Mouse (Mus musculus) lung, embryonic 14.5 days (tissue): ENCODE measurements around the gene Hist1h2ab. TPM values are rescaled to one million over a fixed set of nuclear protein-coding genes. Genes with fewer than 3 reads are reported as not detected.

ENCODE experiments used
- ATAC-seq: fragments of 200-750 bp; cut with Nextera tagmentation; 2 replicates; pipeline ENCODE4 v1.8.0; 2017; ENCODE audit warnings: mild to moderate bottlenecking, moderate TSS enrichment, moderate library complexity; ENCODE audit not compliant: insufficient read depth
- DNase-seq: peaks from one replicate; pipeline ENCODE4 v3.0.0-alpha.2; 2015
- H3K27ac ChIP-seq: fragments of 300-500 bp; sonication (generic); 2 replicates; pipeline ENCODE4 v1.5.1; 2014; ENCODE audit warnings: low read depth, mild to moderate bottlenecking, moderate library complexity
- H3K27me3 ChIP-seq: fragments of 300-500 bp; sonication (generic); 2 replicates; pipeline ENCODE4 v1.6.1; 2014; ENCODE audit warnings: low read length, control low read depth; ENCODE audit not compliant: insufficient read depth
- H3K36me3 ChIP-seq: fragments of 300-500 bp; sonication (generic); 2 replicates; pipeline ENCODE4 v1.6.1; 2014; ENCODE audit warnings: control low read depth; ENCODE audit not compliant: insufficient read depth
- H3K4me1 ChIP-seq: fragments of 300-500 bp; sonication (generic); 2 replicates; pipeline ENCODE4 v1.6.1; 2014; ENCODE audit warnings: antibody characterized with exemption, control low read depth; ENCODE audit not compliant: insufficient read depth
- H3K4me2 ChIP-seq: fragments of 300-500 bp; sonication (generic); 2 replicates; pipeline ENCODE4 v1.6.1; 2014; ENCODE audit warnings: mild to moderate bottlenecking
- H3K4me3 ChIP-seq: fragments of 300-500 bp; sonication (generic); 2 replicates; pipeline ENCODE4 v1.5.1; 2014; ENCODE audit warnings: low read depth, low read length
- H3K9ac ChIP-seq: fragments of 300-500 bp; sonication (generic); 2 replicates; pipeline ENCODE4 v1.6.1; 2014
- H3K9me3 ChIP-seq: fragments of 300-500 bp; sonication (generic); 2 replicates; pipeline ENCODE4 v1.6.1; 2016; ENCODE audit warnings: low read depth, low read length, control low read depth
- CTCF ChIP-seq: IDR thresholded peaks from 2 replicates; pipeline ENCODE4 v1.5.1; 2016; ENCODE audit warnings: antibody characterized with exemption, low read depth
- WGBS: fragments of 180-500 bp; shearing (Covaris S2); extraction: QIAGEN DNeasy Blood & Tissue Kit; methylation state at CpG from one replicate; pipeline ENCODE4 v1.1.7; 2014; 5-methylcytosine and 5-hydroxymethylcytosine counted together
- microRNA-seq: library from miRNA; unstranded; fragments of <30 nt; microRNA quantifications from one replicate; pipeline ENCODE4, GENCODE M21; 2016; ENCODE audit warnings: borderline number of aligned reads
- polyA plus RNA-seq: library from polyadenylated mRNA; unstranded; fragments of >200 nt; fragmentation: Nextera tagmentation; extraction: Ambion mirVana; gene quantifications from 2 replicates; pipeline ENCODE4 v1.2.1, GENCODE M21; 2014

Gene Hist1h2ab
- polyA plus RNA-seq, 1 experiment from 2014 or later: 71.5 TPM

- no peaks in the 10 kb centered on the region for H3K27me3 ChIP-seq
- H3K9me3 ChIP-seq: no peaks in the 10 kb centered on the region
- H3K9ac ChIP-seq: no peak overlapping the region
- H3K4me1 ChIP-seq: no peaks in the 10 kb centered on the region
- no peak for TF ChIP-seq CTCF
- DNase-seq (no peak), ATAC-seq (no peak)
- H3K4me2 ChIP-seq: no peak overlapping the region
- WGBS: 74% methylated on average over 4 of the region's 4 CpGs
- no peak overlapping the region for H3K4me3 ChIP-seq
- H3K36me3 ChIP-seq: no peaks in the 10 kb centered on the region
- no peak overlapping the region for H3K27ac ChIP-seq
Observed at GRCm38 (mm10) chr13:23779025-23779424, 28.1 kb downstream of the Hist1h2ab start.

GRCm38 (mm10) chr13:23792520-23792919 is 41.6 kb downstream of the Hist1h2ab start:
- Histone ChIP-seq H3K27me3 (no peaks in the 10 kb centered on the region), H3K4me3 (no peak overlapping the region), H3K27ac (no peak overlapping the region), H3K9ac (no peak overlapping the region), H3K4me2 (no peak overlapping the region), H3K36me3 (no peaks in the 10 kb centered on the region), H3K9me3 (no peaks in the 10 kb centered on the region), H3K4me1 (no peaks in the 10 kb centered on the region)
- peak; percentile 87 for TF ChIP-seq CTCF
- DNase-seq (peak; percentile 92), ATAC-seq (no peak)
- 39% methylated on average over 2 of the region's 2 CpGs for WGBS

DNA sequence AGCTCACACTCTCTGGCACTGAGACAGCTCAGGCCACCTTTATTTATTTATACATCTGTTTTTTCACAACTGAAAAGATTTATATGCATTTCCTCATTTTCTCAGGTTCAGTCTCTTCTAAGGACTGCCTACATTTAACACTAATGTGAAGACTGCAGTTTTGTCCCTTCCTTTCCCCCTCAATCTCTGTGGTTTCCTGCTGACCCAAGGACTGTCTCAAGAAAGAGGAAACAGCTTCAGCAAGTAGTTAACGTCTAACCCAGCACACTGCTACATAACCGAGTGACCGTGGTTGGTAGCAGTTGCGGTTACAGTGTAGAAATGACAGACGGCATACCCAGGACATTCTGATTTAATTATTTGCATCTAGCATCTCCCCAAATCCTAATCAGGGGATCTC is 48.5 kb downstream of the Hist1h2ab start:
- 73% methylated on average over 5 of the region's 5 CpGs for WGBS
- ATAC-seq (no peak), DNase-seq (peak; percentile 12)

More for the DNA sequence above, 48.5 kb downstream of the Hist1h2ab start:
- no peaks in the 10 kb centered on the region for H3K36me3 ChIP-seq
- H3K27me3 ChIP-seq: no peaks in the 10 kb centered on the region
- H3K9ac ChIP-seq: no peak overlapping the region
- no peak overlapping the region for H3K4me2 ChIP-seq
- H3K4me1 ChIP-seq: no peaks in the 10 kb centered on the region
- no peak overlapping the region for H3K27ac ChIP-seq
- H3K9me3 ChIP-seq: no peaks in the 10 kb centered on the region
- no peak overlapping the region for H3K4me3 ChIP-seq
- TF ChIP-seq CTCF: no peak

Small RNAs within 50 kb of the gene (microRNA-seq; reads per million reads assigned to microRNA genes)
- gene Gm44314 (not detected), gene Gm44484 (not detected)

Other genes with a start within 250 kb of the Hist1h2ab start
- gene Hist1h4h, start 220.1 kb upstream of the Hist1h2ab start, polyA plus RNA-seq: 7.1 and 7.6 TPM in 2 replicates
- 13.0 and 14.6 TPM in 2 replicates for gene Hist1h2af, start 217.2 kb upstream of the Hist1h2ab start, polyA plus RNA-seq
- gene Hist1h3g, start 215.7 kb upstream of the Hist1h2ab start, polyA plus RNA-seq: 6.6 and 7.5 TPM in 2 replicates
- gene Hist1h2bh, start 207.7 kb upstream of the Hist1h2ab start, polyA plus RNA-seq: 1.0 and 1.8 TPM in 2 replicates
- gene Hist1h3f, start 207.1 kb upstream of the Hist1h2ab start, polyA plus RNA-seq: 2.0 and 2.6 TPM in 2 replicates
- gene Hist1h4f, start 199.5 kb upstream of the Hist1h2ab start, polyA plus RNA-seq: 1.4 and 2.7 TPM in 2 replicates
- 0.87 and 0.99 TPM in 2 replicates for gene Hist1h1d, start 197.9 kb upstream of the Hist1h2ab start, polyA plus RNA-seq
- gene Hist1h3e, start 188.8 kb upstream of the Hist1h2ab start, polyA plus RNA-seq: 8.2 and 10.6 TPM in 2 replicates
- 164 and 166 TPM in 2 replicates for gene Hist1h2ae, start 179.9 kb upstream of the Hist1h2ab start, polyA plus RNA-seq
- 14.9 TPM in 2 replicates for gene Hist1h2bg, start 179.7 kb upstream of the Hist1h2ab start, polyA plus RNA-seq
- gene Hist1h2bf, start 176.9 kb upstream of the Hist1h2ab start, polyA plus RNA-seq: 7.8 and 12.2 TPM in 2 replicates
- gene Hist1h2ad, start 176.7 kb upstream of the Hist1h2ab start, polyA plus RNA-seq: 4.2 and 4.9 TPM in 2 replicates
- gene Hist1h3d, start 175.4 kb upstream of the Hist1h2ab start, polyA plus RNA-seq: 10.0 and 13.9 TPM in 2 replicates
- 144 and 147 TPM in 2 replicates for gene Hist1h4d, start 169.5 kb upstream of the Hist1h2ab start, polyA plus RNA-seq
- gene Hist1h2be, start 130.0 kb upstream of the Hist1h2ab start, polyA plus RNA-seq: 2.5 and 3.0 TPM in 2 replicates
- 22.6 and 25.7 TPM in 2 replicates for gene Hist1h1e, start 128.6 kb upstream of the Hist1h2ab start, polyA plus RNA-seq
- gene Hist1h2ac, start 67.2 kb upstream of the Hist1h2ab start, polyA plus RNA-seq: 1.5 and 2.1 TPM in 2 replicates
- 52.9 and 55.1 TPM in 2 replicates for gene Hist1h2bc, start 66.9 kb upstream of the Hist1h2ab start, polyA plus RNA-seq
- not detected in 2 replicates for gene Hist1h1t, start 55.3 kb upstream of the Hist1h2ab start, polyA plus RNA-seq
- gene Hist1h4c, start 52.7 kb upstream of the Hist1h2ab start, polyA plus RNA-seq: 11.2 and 11.4 TPM in 2 replicates
- 8.4 and 12.1 TPM in 2 replicates for gene Hfe, start 40.3 kb upstream of the Hist1h2ab start, polyA plus RNA-seq
- gene Hist1h1c, start 12.3 kb upstream of the Hist1h2ab start, polyA plus RNA-seq: 30.5 and 32.3 TPM in 2 replicates
- gene Hist1h3c, start 5.5 kb upstream of the Hist1h2ab start, polyA plus RNA-seq: 11.3 and 16.9 TPM in 2 replicates
- 1.6 and 4.0 TPM in 2 replicates for gene Hist1h2bb, start 4.4 kb upstream of the Hist1h2ab start, polyA plus RNA-seq
- gene Hist1h3b, start 1.1 kb downstream of the Hist1h2ab start, polyA plus RNA-seq: 18.4 and 18.7 TPM in 2 replicates
- gene Hist1h4b, start 5.9 kb downstream of the Hist1h2ab start, polyA plus RNA-seq: 4.3 and 7.5 TPM in 2 replicates
- 0.66 TPM in 1 of 2 replicates, not detected in the other for gene Hist1h4a, start 10.1 kb downstream of the Hist1h2ab start, polyA plus RNA-seq
- 7.4 and 9.2 TPM in 2 replicates for gene Hist1h3a, start 11.3 kb downstream of the Hist1h2ab start, polyA plus RNA-seq
- 5.2 and 5.5 TPM in 2 replicates for gene Hist1h1a, start 12.5 kb downstream of the Hist1h2ab start, polyA plus RNA-seq
- 0.12 TPM in 1 of 2 replicates, not detected in the other for gene Trim38, start 18.8 kb downstream of the Hist1h2ab start, polyA plus RNA-seq
- 0.08 TPM in 1 of 2 replicates, not detected in the other for gene Slc17a2, start 55.9 kb downstream of the Hist1h2ab start, polyA plus RNA-seq
- not detected in 2 replicates for gene Slc17a3, start 88.3 kb downstream of the Hist1h2ab start, polyA plus RNA-seq
- gene Slc17a1, start 116.6 kb downstream of the Hist1h2ab start, polyA plus RNA-seq: not detected in 2 replicates
- gene Slc17a4, start 163.9 kb downstream of the Hist1h2ab start, polyA plus RNA-seq: not detected in 2 replicates
- gene Hist1h2ba, start 183.0 kb downstream of the Hist1h2ab start, polyA plus RNA-seq: not detected in 2 replicates
- gene Hist1h2aa, start 183.3 kb downstream of the Hist1h2ab start, polyA plus RNA-seq: not detected in 2 replicates
- not detected in 2 replicates for gene Scgn, start 240.1 kb downstream of the Hist1h2ab start, polyA plus RNA-seq